Mouse (Mus musculus): ENCODE results near the gene Ncoa3. TPM values are rescaled to one million over a fixed set of nuclear protein-coding genes. Genes with fewer than 3 reads are reported as not detected.

The Ncoa3 gene
- polyA plus RNA-seq, 1 experiment from 2014 or later = 18.2 TPM

DNA sequence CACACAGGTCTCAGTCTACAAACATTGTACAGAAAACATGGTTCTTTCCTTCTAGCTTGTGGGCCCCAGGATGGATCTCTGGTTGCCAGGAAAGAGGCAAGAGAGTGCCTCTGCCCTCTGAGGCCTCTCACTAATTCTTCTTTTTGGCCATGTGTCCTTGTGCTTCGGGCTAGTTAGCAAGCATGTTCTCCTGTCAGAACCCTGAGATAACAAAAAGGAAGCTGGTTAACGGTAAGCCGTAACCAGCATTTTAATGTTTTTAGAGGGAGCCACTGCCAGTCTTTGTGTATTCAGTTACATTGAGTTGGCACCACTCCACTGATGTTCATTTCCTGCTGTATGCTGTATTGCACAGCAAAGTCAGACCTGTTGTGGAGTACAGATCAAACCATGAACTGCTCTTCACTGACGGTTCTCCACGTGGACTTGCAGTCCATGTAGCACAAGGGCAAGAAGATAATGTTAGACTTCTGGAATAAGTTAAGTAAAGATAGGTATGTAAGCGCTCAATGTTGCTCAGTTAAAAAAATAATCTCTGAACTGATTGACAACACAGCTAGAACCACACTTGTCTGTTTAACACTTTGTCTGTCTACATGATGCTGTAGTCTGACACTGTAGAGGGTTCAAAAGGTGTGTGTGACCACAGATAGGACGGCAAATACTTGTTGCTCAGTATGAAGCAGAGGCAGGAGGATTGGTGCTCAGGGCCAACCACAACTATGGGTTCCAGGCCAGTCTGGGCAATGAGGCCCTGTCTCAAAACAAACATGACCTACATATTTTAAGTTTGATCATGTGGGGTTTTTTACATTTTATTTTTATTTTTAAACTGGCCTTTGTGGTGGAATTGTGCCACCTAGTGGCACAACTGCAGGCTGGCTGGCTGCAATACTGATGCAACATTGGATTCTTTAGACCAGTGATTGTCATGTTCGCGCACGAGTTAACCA, 53.4 kb downstream of the Ncoa3 start:
- Histone ChIP-seq H3K27ac (replicated peaks; ENCODE audit: low read depth, low read length) (no peak overlapping the region), H3K4me2 (ENCODE audit: low read length) (no peak overlapping the region), H3K9me3 (ENCODE audit: control insufficient read depth, low read length) (no peaks in the 10 kb centered on the region), H3K36me3 (ENCODE audit: control insufficient read depth, insufficient read depth, low read length) (peaks cover 24% of the 10 kb centered on the region), H3K27me3 (ENCODE audit: control insufficient read depth, insufficient read depth, low read length) (no peaks in the 10 kb centered on the region), H3K4me1 (ENCODE audit: control insufficient read depth, insufficient read depth, low read length) (0 out of 2 replicates have a peak, but pooled peaks cover 4% of the 10 kb centered on the region), H3K4me3 (replicated peaks; ENCODE audit: low read depth, low read length) (no peak overlapping the region), H3K9ac (replicated peaks; ENCODE audit: low read length) (no peak overlapping the region)
- 75% methylated on average over 10 of the region's 10 CpGs for WGBS
- peak; percentile 76 for DNase-seq
- ATAC-seq (ENCODE audit: low FRiP score, low TSS enrichment) = no peak

DNA sequence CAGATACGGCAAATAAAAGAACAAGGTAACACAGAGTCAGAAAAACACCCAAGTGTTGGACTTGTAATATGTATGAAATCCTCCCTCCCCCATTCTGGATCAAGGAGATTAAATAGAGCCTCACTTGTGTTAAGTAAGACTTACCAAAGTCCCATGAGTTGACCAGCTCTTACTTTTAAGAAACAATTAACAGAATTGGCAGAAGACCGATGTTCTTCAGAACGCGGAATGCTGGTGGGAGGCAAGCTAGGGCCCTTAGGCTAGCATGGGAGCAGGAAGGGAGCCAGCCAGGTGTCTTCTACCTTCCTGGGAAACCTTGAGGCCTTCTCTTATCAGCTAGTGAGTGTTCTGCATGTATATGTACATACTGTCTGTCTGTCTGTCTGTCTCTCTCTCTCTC, 55.5 kb downstream of the Ncoa3 start:
- Histone ChIP-seq H3K27me3 (ENCODE audit: control insufficient read depth, insufficient read depth, low read length) (no peaks in the 10 kb centered on the region), H3K27ac (replicated peaks; ENCODE audit: low read depth, low read length) (no peak overlapping the region), H3K4me2 (ENCODE audit: low read length) (no peak overlapping the region), H3K36me3 (ENCODE audit: control insufficient read depth, insufficient read depth, low read length) (peaks cover 44% of the 10 kb centered on the region), H3K9me3 (ENCODE audit: control insufficient read depth, low read length) (no peaks in the 10 kb centered on the region), H3K4me1 (ENCODE audit: control insufficient read depth, insufficient read depth, low read length) (no peaks in the 10 kb centered on the region), H3K4me3 (replicated peaks; ENCODE audit: low read depth, low read length) (no peak overlapping the region), H3K9ac (replicated peaks; ENCODE audit: low read length) (no peak overlapping the region)
- 98% methylated on average over 4 of the region's 4 CpGs for WGBS
- DNase-seq (no peak), ATAC-seq (ENCODE audit: low FRiP score, low TSS enrichment) (no peak)

DNA sequence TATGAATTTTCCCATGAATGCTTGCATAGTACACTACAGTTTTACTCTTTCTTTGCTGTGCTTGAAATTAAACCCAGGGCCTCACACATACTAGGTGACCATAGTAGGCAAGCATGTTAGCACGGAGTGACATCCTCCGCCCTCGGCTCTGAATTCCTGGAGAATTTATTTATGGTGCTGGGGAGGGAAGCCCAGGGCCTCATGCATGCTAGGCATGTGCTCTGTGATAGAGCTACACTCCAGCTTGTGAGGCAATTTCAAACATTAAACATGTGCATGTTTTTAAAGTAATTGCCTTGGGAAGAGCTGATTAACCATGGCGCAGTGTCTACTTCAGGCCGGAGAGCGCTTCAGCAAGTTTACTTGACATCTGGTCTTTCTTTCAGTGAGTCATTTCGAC, 56.4 kb downstream of the Ncoa3 start:
- DNase-seq (no peak), ATAC-seq (ENCODE audit: low FRiP score, low TSS enrichment) (no peak)
- Histone ChIP-seq H3K4me2 (ENCODE audit: low read length) (no peak overlapping the region), H3K27ac (replicated peaks; ENCODE audit: low read depth, low read length) (no peak overlapping the region), H3K36me3 (ENCODE audit: control insufficient read depth, insufficient read depth, low read length) (peaks cover 48% of the 10 kb centered on the region), H3K9me3 (ENCODE audit: control insufficient read depth, low read length) (no peaks in the 10 kb centered on the region), H3K9ac (replicated peaks; ENCODE audit: low read length) (no peak overlapping the region), H3K4me3 (replicated peaks; ENCODE audit: low read depth, low read length) (no peak overlapping the region), H3K4me1 (ENCODE audit: control insufficient read depth, insufficient read depth, low read length) (no peaks in the 10 kb centered on the region), H3K27me3 (ENCODE audit: control insufficient read depth, insufficient read depth, low read length) (no peaks in the 10 kb centered on the region)
- 89% methylated on average over 7 of the region's 7 CpGs for WGBS

DNA sequence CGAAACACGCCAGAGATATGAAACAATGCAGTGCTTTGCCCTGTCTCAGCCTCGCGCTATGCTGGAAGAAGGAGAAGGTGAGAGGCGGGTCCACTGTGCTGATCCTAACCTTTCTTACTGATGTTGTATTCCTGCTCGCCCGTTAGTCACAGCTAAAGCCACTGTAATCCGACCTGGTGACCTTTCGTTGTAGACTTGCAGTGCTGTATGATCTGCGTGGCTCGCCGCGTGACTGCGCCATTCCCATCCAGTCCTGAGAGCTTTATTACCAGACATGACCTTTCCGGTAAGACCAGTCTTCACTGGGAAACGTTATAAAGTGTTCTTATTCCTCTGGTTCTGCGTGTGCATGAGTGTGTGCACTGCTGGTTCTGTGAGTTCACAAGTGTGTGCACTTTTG, 59.0 kb downstream of the Ncoa3 start:
- ATAC-seq (ENCODE audit: low FRiP score, low TSS enrichment) (no peak), DNase-seq (no peak)
- no peaks in the 10 kb centered on the region for H3K27me3 ChIP-seq (ENCODE audit: control insufficient read depth, insufficient read depth, low read length)
- no peaks in the 10 kb centered on the region for H3K4me1 ChIP-seq (ENCODE audit: control insufficient read depth, insufficient read depth, low read length)
- no peaks in the 10 kb centered on the region for H3K9me3 ChIP-seq (ENCODE audit: control insufficient read depth, low read length)
- H3K4me2 ChIP-seq (ENCODE audit: low read length) = no peak overlapping the region
- H3K36me3 ChIP-seq (ENCODE audit: control insufficient read depth, insufficient read depth, low read length) = peaks cover 73% of the 10 kb centered on the region
- H3K4me3 ChIP-seq (replicated peaks; ENCODE audit: low read depth, low read length) = no peak overlapping the region
- 92% methylated on average over 17 of the region's 17 CpGs for WGBS
- H3K9ac ChIP-seq (replicated peaks; ENCODE audit: low read length) = no peak overlapping the region
- H3K27ac ChIP-seq (replicated peaks; ENCODE audit: low read depth, low read length) = no peak overlapping the region

- H3K36me3 ChIP-seq (ENCODE audit: control insufficient read depth, insufficient read depth, low read length) = peaks cover 77% of the 10 kb centered on the region
- no peak for DNase-seq
- WGBS = 90% methylated on average over 7 of the region's 7 CpGs
Observed at GRCm38 (mm10) chr2:166051966-166052365, 59.5 kb downstream of the Ncoa3 start.

GRCm38 (mm10) chr2:166054002-166054539, 61.6 kb downstream of the Ncoa3 start:
- peaks cover 71% of the 10 kb centered on the region for H3K36me3 ChIP-seq (ENCODE audit: control insufficient read depth, insufficient read depth, low read length)
- no peaks in the 10 kb centered on the region for H3K4me1 ChIP-seq (ENCODE audit: control insufficient read depth, insufficient read depth, low read length)
- DNase-seq (no peak), ATAC-seq (ENCODE audit: low FRiP score, low TSS enrichment) (no peak)
- no peaks in the 10 kb centered on the region for H3K9me3 ChIP-seq (ENCODE audit: control insufficient read depth, low read length)
- no peaks in the 10 kb centered on the region for H3K27me3 ChIP-seq (ENCODE audit: control insufficient read depth, insufficient read depth, low read length)
- H3K9ac ChIP-seq (replicated peaks; ENCODE audit: low read length) = no peak overlapping the region
- H3K4me2 ChIP-seq (ENCODE audit: low read length) = no peak overlapping the region
- H3K4me3 ChIP-seq (replicated peaks; ENCODE audit: low read depth, low read length) = no peak overlapping the region
- H3K27ac ChIP-seq (replicated peaks; ENCODE audit: low read depth, low read length) = no peak overlapping the region
- 91% methylated on average over 14 of the region's 14 CpGs for WGBS

More at GRCm38 (mm10) chr2:166051966-166052365, 59.5 kb downstream of the Ncoa3 start:
- Histone ChIP-seq H3K27me3 (ENCODE audit: control insufficient read depth, insufficient read depth, low read length) (no peaks in the 10 kb centered on the region), H3K4me3 (replicated peaks; ENCODE audit: low read depth, low read length) (no peak overlapping the region), H3K27ac (replicated peaks; ENCODE audit: low read depth, low read length) (no peak overlapping the region), H3K4me2 (ENCODE audit: low read length) (no peak overlapping the region), H3K9ac (replicated peaks; ENCODE audit: low read length) (no peak overlapping the region), H3K9me3 (ENCODE audit: control insufficient read depth, low read length) (no peaks in the 10 kb centered on the region), H3K4me1 (ENCODE audit: control insufficient read depth, insufficient read depth, low read length) (no peaks in the 10 kb centered on the region)
- no peak for ATAC-seq (ENCODE audit: low FRiP score, low TSS enrichment)

- no peak overlapping the region for H3K9ac ChIP-seq (replicated peaks; ENCODE audit: low read length)
- H3K4me2 ChIP-seq (ENCODE audit: low read length) = no peak overlapping the region
- DNase-seq (peak; percentile 62), ATAC-seq (ENCODE audit: low FRiP score, low TSS enrichment) (no peak)
- no peaks in the 10 kb centered on the region for H3K4me1 ChIP-seq (ENCODE audit: control insufficient read depth, insufficient read depth, low read length)
- no peak overlapping the region for H3K27ac ChIP-seq (replicated peaks; ENCODE audit: low read depth, low read length)
- peaks cover 70% of the 10 kb centered on the region for H3K36me3 ChIP-seq (ENCODE audit: control insufficient read depth, insufficient read depth, low read length)
- H3K27me3 ChIP-seq (ENCODE audit: control insufficient read depth, insufficient read depth, low read length) = no peaks in the 10 kb centered on the region
- H3K4me3 ChIP-seq (replicated peaks; ENCODE audit: low read depth, low read length) = no peak overlapping the region
- 73% methylated on average over 7 of the region's 7 CpGs for WGBS
- H3K9me3 ChIP-seq (ENCODE audit: control insufficient read depth, low read length) = no peaks in the 10 kb centered on the region
Observed at GRCm38 (mm10) chr2:166059684-166060423, 67.4 kb downstream of the Ncoa3 start.

- Histone ChIP-seq H3K27ac (replicated peaks; ENCODE audit: low read depth, low read length) (no peak overlapping the region), H3K36me3 (ENCODE audit: control insufficient read depth, insufficient read depth, low read length) (peaks cover 66% of the 10 kb centered on the region), H3K4me2 (ENCODE audit: low read length) (no peak overlapping the region), H3K9me3 (ENCODE audit: control insufficient read depth, low read length) (no peaks in the 10 kb centered on the region), H3K27me3 (ENCODE audit: control insufficient read depth, insufficient read depth, low read length) (no peaks in the 10 kb centered on the region), H3K4me1 (ENCODE audit: control insufficient read depth, insufficient read depth, low read length) (no peaks in the 10 kb centered on the region), H3K9ac (replicated peaks; ENCODE audit: low read length) (no peak overlapping the region), H3K4me3 (replicated peaks; ENCODE audit: low read depth, low read length) (no peak overlapping the region)
- 85% methylated on average over 1 of the region's 1 CpGs for WGBS
- no peak for DNase-seq
- no peak for ATAC-seq (ENCODE audit: low FRiP score, low TSS enrichment)
Observed at GRCm38 (mm10) chr2:166062008-166062407, 69.6 kb downstream of the Ncoa3 start.

All from midbrain, embryonic 14.5 days (tissue).